Mouse (Mus musculus) midbrain, embryonic 16.5 days (tissue): ENCODE data around the gene Igsf23. TPM values are rescaled to one million over a fixed set of nuclear protein-coding genes. Genes with fewer than 3 reads are reported as not detected.

ENCODE experiments used
- ATAC-seq: fragments of 200-750 bp; cut with Nextera tagmentation; 2 replicates; pipeline ENCODE4 v1.8.0; 2017; ENCODE audit warnings: moderate TSS enrichment
- H3K27ac ChIP-seq: fragments of 300-500 bp; sonication (generic); 2 replicates; pipeline ENCODE4 v1.5.1; 2014; ENCODE audit warnings: mild to moderate bottlenecking, low read length, mixed read lengths
- H3K27me3 ChIP-seq: fragments of 300-500 bp; sonication (generic); 2 replicates; pipeline ENCODE4 v1.6.1; 2014; ENCODE audit warnings: low read depth, low read length, mixed read lengths; ENCODE audit not compliant: control insufficient read depth, insufficient read depth
- H3K36me3 ChIP-seq: fragments of 300-500 bp; sonication (generic); 2 replicates; pipeline ENCODE4 v1.6.1; 2014; ENCODE audit warnings: mild to moderate bottlenecking, low read length, moderate library complexity, mixed read lengths; ENCODE audit not compliant: control insufficient read depth, insufficient read depth
- H3K4me1 ChIP-seq: fragments of 300-500 bp; sonication (generic); 2 replicates; pipeline ENCODE4 v1.6.1; 2014; ENCODE audit warnings: mild to moderate bottlenecking, low read length, mixed read lengths; ENCODE audit not compliant: control insufficient read depth, insufficient read depth
- H3K4me2 ChIP-seq: fragments of 300-500 bp; sonication (generic); 2 replicates; pipeline ENCODE4 v1.6.1; 2014; ENCODE audit warnings: mild to moderate bottlenecking, low read length, mixed read lengths
- H3K4me3 ChIP-seq: fragments of 300-500 bp; sonication (generic); 2 replicates; pipeline ENCODE4 v1.5.1; 2014; ENCODE audit warnings: low read depth, mild to moderate bottlenecking, low read length, moderate library complexity, mixed read lengths
- H3K9ac ChIP-seq: fragments of 300-500 bp; sonication (generic); 2 replicates; pipeline ENCODE4 v1.6.1; 2014; ENCODE audit warnings: low read depth, low read length, mixed read lengths
- H3K9me3 ChIP-seq: fragments of 300-500 bp; sonication (generic); replicated peaks from 2 replicates; pipeline ENCODE4 v1.6.1; 2014; ENCODE audit warnings: mild to moderate bottlenecking, low read length, mixed read lengths; ENCODE audit not compliant: control insufficient read depth, poor library complexity, severe bottlenecking
- WGBS: fragments of 180-500 bp; shearing (Covaris S2); extraction: QIAGEN DNeasy Blood & Tissue Kit; methylation state at CpG from one replicate; pipeline ENCODE4 v1.1.7; 2014; 5-methylcytosine and 5-hydroxymethylcytosine counted together
- polyA plus RNA-seq: library from polyadenylated mRNA; unstranded; fragments of >200 nt; fragmentation: Nextera tagmentation; extraction: Ambion mirVana; gene quantifications from 2 replicates; pipeline ENCODE4 v1.2.1, GENCODE M21; 2015

The Igsf23 gene
- polyA plus RNA-seq, 1 experiment from 2014 or later: not detected

DNA sequence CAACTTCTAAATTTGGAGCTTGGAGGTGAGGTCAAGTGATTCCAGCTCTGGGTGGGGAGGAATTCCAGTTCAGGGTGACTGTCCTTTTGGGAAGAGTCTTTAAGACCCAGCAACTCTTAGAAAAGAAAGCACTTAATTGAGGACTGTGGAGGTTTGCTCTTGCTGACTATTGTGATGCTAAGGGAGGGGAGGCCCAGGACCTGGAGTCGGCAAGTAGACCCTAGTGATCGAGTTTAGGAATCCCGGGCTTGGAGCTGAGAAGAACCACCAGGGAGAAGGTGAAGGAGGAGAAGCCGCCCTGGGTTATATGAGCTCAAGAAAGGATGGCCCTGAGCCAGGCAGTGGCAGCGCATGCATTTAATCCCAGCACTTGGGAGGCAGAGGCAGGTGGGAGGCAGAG is 22.1 kb downstream of the Igsf23 start:
- Histone ChIP-seq H3K4me2 (no peak overlapping the region), H3K27me3 (no peaks in the 10 kb centered on the region), H3K36me3 (no peaks in the 10 kb centered on the region), H3K4me1 (peaks cover 7% of the 10 kb centered on the region; the same call in 1 of the 2 replicates), H3K4me3 (no peak overlapping the region), H3K27ac (no peak overlapping the region), H3K9me3 (no peaks in the 10 kb centered on the region), H3K9ac (no peak overlapping the region)
- no peak for ATAC-seq
- WGBS: 68% methylated on average over 5 of the region's 5 CpGs

DNA sequence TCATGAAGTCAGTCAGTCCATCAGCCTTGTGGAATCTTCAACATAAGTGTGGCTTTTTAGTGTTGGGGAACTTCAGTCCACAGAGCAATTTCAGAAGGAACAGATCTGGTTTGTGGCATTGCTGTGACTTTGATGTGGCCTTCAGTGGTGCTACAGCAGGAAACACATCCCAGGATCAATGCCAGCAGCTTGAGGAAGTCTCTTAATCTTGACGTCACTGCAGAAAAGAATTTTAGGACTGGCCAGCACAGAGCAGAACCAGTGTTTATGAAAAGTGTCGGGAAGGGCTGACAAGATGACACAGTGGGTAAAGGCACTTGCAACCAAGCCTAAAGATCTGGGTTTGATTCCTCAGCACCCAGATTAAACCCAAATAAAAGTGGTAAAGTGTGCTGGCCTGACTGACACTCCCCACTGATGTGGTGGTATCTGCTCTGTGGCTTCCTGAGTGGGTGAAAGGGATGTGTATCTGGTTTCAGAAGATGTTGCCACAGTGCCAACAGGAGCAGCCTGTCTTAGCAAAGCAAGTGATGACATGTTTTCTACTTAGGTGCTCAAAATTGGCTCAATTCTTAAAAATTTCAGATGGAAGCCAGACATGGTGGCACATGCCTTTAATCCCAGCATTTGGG is 23.6 kb downstream of the Igsf23 start:
- H3K4me2 ChIP-seq: no peak overlapping the region
- 81% methylated on average over 2 of the region's 2 CpGs for WGBS
- H3K36me3 ChIP-seq: no peaks in the 10 kb centered on the region
- no peak overlapping the region for H3K27ac ChIP-seq
- H3K27me3 ChIP-seq: no peaks in the 10 kb centered on the region
- H3K4me1 ChIP-seq: no peaks in the 10 kb centered on the region
- ATAC-seq: no peak
- H3K9ac ChIP-seq: no peak overlapping the region
- H3K4me3 ChIP-seq: no peak overlapping the region
- H3K9me3 ChIP-seq: no peaks in the 10 kb centered on the region

DNA sequence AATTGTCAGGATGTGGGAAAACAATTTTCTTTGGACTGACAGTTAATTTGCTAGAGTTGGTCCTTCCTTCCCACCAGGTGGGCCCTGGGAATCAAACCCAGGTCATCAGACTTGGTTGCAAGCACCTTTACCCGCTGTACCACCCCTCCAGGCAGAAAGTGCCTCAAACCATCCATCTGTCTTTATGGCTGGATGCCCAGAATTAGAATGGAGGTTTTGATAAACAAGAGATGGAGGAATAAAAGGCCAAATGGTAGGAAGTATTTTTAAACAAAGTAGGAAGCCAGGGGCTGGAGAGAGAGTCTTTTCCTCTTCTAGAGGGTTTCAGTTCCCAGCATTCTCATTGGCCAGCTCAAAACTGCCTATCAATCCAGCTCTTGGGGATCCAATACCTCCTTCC is 25.2 kb downstream of the Igsf23 start:
- H3K4me2 ChIP-seq: no peak overlapping the region
- H3K4me3 ChIP-seq: no peak overlapping the region
- no peaks in the 10 kb centered on the region for H3K4me1 ChIP-seq
- 67% methylated on average over 1 of the region's 1 CpGs for WGBS
- no peaks in the 10 kb centered on the region for H3K9me3 ChIP-seq
- no peaks in the 10 kb centered on the region for H3K36me3 ChIP-seq
- ATAC-seq: no peak
- H3K9ac ChIP-seq: no peak overlapping the region
- H3K27me3 ChIP-seq: no peaks in the 10 kb centered on the region
- H3K27ac ChIP-seq: no peak overlapping the region

DNA sequence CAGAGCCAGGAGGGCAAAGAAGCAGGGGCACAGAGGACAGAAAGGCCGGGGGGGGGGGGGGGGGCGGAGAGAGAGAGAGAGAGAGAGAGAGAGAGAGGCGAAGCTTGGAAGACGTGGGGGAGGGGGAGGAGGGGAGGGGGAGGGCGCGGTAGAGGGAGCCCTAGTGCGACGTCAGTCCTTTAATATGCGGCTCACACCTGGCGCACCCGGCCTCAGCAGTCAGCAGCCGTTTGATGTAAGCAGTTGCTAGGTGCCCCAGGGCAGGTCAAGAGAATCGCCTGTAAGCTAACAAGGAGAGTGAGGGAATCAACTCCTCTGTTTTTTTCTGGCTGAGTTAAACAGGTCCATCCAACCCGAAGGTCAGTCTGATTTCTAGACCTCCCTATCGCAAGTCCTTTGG is 26.8 kb downstream of the Igsf23 start:
- H3K4me3 ChIP-seq: no peak overlapping the region
- H3K4me2 ChIP-seq: peak overlapping the region; percentile 5; the same call in 1 of the 2 replicates
- H3K9me3 ChIP-seq: no peaks in the 10 kb centered on the region
- H3K36me3 ChIP-seq: no peaks in the 10 kb centered on the region
- peaks cover 4% of the 10 kb centered on the region for H3K4me1 ChIP-seq
- H3K27ac ChIP-seq: no peak overlapping the region
- 10% methylated on average over 9 of the region's 15 CpGs for WGBS
- ATAC-seq: no peak
- no peak overlapping the region for H3K9ac ChIP-seq
- no peaks in the 10 kb centered on the region for H3K27me3 ChIP-seq

DNA sequence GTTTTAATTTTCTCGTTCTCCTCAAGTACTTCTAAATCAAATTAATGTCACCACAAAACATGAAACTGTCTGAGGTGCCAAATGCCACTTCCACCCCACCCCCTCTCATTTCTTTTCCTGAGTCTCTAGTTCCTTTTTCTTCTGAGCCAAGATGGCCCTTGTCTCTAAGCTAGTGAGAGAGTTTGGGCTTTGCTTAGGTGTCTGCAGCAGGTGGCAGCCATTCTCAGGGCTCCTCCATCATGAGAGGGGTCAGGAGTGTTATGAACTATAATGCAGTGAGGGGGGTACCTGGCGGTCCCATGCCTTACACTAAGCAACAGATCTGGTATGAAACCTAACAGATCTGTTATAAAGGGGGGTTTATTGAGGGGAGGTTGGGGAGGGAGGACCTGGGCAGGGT is 27.2 kb downstream of the Igsf23 start:
- Histone ChIP-seq H3K27ac (no peak overlapping the region), H3K9ac (no peak overlapping the region), H3K4me3 (no peak overlapping the region), H3K4me1 (peaks cover 4% of the 10 kb centered on the region), H3K9me3 (no peaks in the 10 kb centered on the region), H3K27me3 (no peaks in the 10 kb centered on the region), H3K4me2 (no peak overlapping the region), H3K36me3 (no peaks in the 10 kb centered on the region)
- ATAC-seq: no peak
- 58% methylated on average over 2 of the region's 2 CpGs for WGBS

DNA sequence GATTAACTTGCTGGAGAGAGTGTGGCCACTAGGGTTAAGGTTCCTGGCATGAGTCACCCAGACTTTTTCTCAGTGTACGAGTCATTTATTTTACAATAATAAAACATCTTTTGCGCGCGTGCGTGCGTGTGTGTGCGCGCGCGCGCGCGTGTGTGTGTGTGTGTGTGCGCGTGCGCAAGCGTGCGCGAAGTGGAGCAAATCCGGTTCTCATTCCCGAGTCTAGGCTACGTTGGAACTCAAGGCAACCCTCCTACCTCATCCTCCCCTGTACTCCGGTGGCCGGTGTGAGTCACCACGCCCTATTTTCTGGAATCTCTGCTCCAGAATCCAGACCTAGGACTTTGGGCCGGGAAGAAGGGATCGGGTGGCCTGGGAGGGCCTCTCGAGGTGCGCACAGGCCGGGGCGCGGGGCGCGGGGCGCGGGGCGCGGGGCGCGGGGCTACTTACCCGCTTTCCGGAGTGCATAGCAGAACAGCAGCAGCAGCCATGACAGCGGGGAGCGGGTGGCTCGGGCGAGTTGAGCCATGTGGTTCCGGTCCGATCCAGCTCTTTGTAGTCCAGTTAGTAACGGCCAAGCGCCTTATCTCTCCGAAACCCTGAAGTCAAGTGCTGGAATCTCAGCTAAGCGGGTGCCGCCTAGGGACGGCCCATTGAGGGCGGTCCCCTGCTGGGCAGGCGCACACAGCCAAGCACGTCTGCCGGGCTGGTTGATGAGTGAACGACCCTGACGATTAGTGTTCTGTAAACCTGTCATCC is 29.9 kb downstream of the Igsf23 start, which contains the start of gene Pvr:
Gene Pvr, minus strand, starts transcription at position 655 of the 756 bp plus-strand sequence.
- ATAC-seq: peak; percentile 91
- no peaks in the 10 kb centered on the region for H3K27me3 ChIP-seq
- 1% methylated on average over 60 of the region's 60 CpGs for WGBS
- H3K9me3 ChIP-seq: no peaks in the 10 kb centered on the region
- H3K36me3 ChIP-seq: peaks cover 8% of the 10 kb centered on the region
- peaks cover 4% of the 10 kb centered on the region for H3K4me1 ChIP-seq
- peak within 1 kb of the TSS; percentile 82 for H3K9ac ChIP-seq
- H3K27ac ChIP-seq: peak within 1 kb of the TSS; percentile 89
- peak within 1 kb of the TSS; percentile 52 for H3K4me2 ChIP-seq
- H3K4me3 ChIP-seq: peak within 1 kb of the TSS; percentile 64

DNA sequence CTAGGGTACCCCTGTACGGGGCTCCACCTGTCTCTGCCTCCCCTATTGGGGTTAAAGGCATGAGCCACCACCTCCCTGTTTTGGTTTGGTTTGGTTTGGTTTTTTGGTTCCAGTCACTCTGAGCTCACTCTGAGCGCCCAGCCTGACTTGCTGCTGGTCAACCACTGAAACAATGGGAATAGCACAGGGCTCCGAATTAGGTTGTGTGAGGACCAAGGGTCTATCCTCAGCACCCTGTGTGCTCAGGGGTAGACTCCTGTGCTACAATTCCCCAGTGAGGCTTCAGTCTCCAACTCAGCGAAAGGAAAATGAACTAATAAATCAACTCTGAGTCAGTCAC is 30.4 kb downstream of the Igsf23 start:
- H3K9me3 ChIP-seq: no peaks in the 10 kb centered on the region
- WGBS: 22% methylated on average over 4 of the region's 4 CpGs
- peak; percentile 59 for ATAC-seq
- peaks cover 4% of the 10 kb centered on the region for H3K4me1 ChIP-seq
- no peak overlapping the region for H3K9ac ChIP-seq
- H3K4me2 ChIP-seq: peak overlapping the region; percentile 52
- no peak overlapping the region; the same call in 1 of the 2 replicates for H3K27ac ChIP-seq
- peaks cover 8% of the 10 kb centered on the region for H3K36me3 ChIP-seq
- peak overlapping the region; percentile 64 for H3K4me3 ChIP-seq
- no peaks in the 10 kb centered on the region for H3K27me3 ChIP-seq

DNA sequence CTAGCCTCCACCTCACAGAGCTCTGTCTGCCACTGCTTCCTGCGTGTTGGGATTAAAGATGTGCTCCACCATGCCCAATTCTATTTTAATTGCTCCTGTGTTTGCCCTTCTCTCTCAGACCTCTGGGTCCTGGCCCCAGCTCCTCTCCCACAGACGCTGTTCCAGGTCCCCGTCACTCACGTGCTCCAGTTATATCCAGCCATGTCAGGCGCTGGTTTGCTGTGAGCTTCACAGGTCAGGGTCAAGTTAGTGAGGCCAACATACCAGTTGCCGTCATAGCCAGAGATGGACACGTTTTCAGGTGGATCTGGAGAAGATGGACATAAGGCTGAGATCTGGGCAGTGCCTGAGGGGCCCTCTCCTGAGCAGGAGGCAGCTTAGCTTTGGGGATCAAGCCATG is 36.0 kb downstream of the Igsf23 start:
- Histone ChIP-seq H3K4me1 (no peaks in the 10 kb centered on the region), H3K4me3 (no peak overlapping the region), H3K36me3 (peaks cover 8% of the 10 kb centered on the region), H3K9me3 (no peaks in the 10 kb centered on the region), H3K9ac (no peak overlapping the region), H3K27ac (no peak overlapping the region), H3K27me3 (no peaks in the 10 kb centered on the region), H3K4me2 (no peak overlapping the region)
- no peak for ATAC-seq
- 92% methylated on average over 7 of the region's 7 CpGs for WGBS
